Mouse (Mus musculus) kidney, postnatal 0 days (tissue): ENCODE measurements around the gene Itgb2. TPM values are rescaled to one million over a fixed set of nuclear protein-coding genes. Genes with fewer than 3 reads are reported as not detected.

ENCODE experiments used
- ATAC-seq: fragments of 200-750 bp; cut with Nextera tagmentation; replicated peaks from 2 replicates; pipeline ENCODE4 v1.8.0; 2017; ENCODE audit warnings: low read depth, moderate number of reproducible peaks, moderate TSS enrichment, moderate library complexity; ENCODE audit not compliant: low FRiP score
- DNase-seq: peaks from one replicate; pipeline ENCODE4 v3.0.0-alpha.2; 2016; ENCODE audit warnings: low spot score
- H3K27ac ChIP-seq: fragments of 300-500 bp; sonication (generic); 2 replicates; pipeline ENCODE4 v1.5.1; 2014; ENCODE audit warnings: mild to moderate bottlenecking
- H3K27me3 ChIP-seq: fragments of 300-500 bp; sonication (generic); 2 replicates; pipeline ENCODE4 v1.6.1; 2014; ENCODE audit warnings: low read length, mixed read lengths; ENCODE audit not compliant: insufficient read depth
- H3K36me3 ChIP-seq: fragments of 300-500 bp; sonication (generic); 2 replicates; pipeline ENCODE4 v1.6.1; 2014; ENCODE audit warnings: low read length, mixed read lengths; ENCODE audit not compliant: insufficient read depth
- H3K4me1 ChIP-seq: fragments of 300-500 bp; sonication (generic); replicated peaks from 2 replicates; pipeline ENCODE4 v1.6.1; 2014; ENCODE audit warnings: antibody characterized with exemption, low read length, mixed read lengths; ENCODE audit not compliant: insufficient read depth
- H3K4me2 ChIP-seq: fragments of 300-500 bp; sonication (generic); 2 replicates; pipeline ENCODE4 v1.6.1; 2014; ENCODE audit warnings: mild to moderate bottlenecking, low read length, moderate library complexity, mixed read lengths
- H3K4me3 ChIP-seq: fragments of 300-500 bp; sonication (generic); replicated peaks from 2 replicates; pipeline ENCODE4 v1.5.1; 2014; ENCODE audit warnings: low read depth, low read length
- H3K9ac ChIP-seq: fragments of 300-500 bp; sonication (generic); 2 replicates; pipeline ENCODE4 v1.6.1; 2014; ENCODE audit warnings: low read depth, low read length
- H3K9me3 ChIP-seq: fragments of 300-500 bp; sonication (generic); replicated peaks from 2 replicates; pipeline ENCODE4 v1.6.1; 2016; ENCODE audit warnings: low read length, inconsistent platforms, mixed read lengths
- CTCF ChIP-seq: IDR thresholded peaks from 2 replicates; pipeline ENCODE4 v1.5.1; 2016; ENCODE audit warnings: antibody characterized with exemption, low read depth, mild to moderate bottlenecking, moderate library complexity
- WGBS: fragments of 180-500 bp; shearing (Covaris S2); extraction: QIAGEN DNeasy Blood & Tissue Kit; methylation state at CpG from one replicate; pipeline ENCODE4 v1.1.7; 2014; 5-methylcytosine and 5-hydroxymethylcytosine counted together
- polyA plus RNA-seq: library from polyadenylated mRNA; unstranded; fragments of >200 nt; fragmentation: Nextera tagmentation; extraction: Ambion mirVana; gene quantifications from 2 replicates; pipeline ENCODE4 v1.2.1, GENCODE M21; 2015

The Itgb2 gene
- polyA plus RNA-seq, 1 experiment from 2014 or later, result 1.4 TPM

DNA sequence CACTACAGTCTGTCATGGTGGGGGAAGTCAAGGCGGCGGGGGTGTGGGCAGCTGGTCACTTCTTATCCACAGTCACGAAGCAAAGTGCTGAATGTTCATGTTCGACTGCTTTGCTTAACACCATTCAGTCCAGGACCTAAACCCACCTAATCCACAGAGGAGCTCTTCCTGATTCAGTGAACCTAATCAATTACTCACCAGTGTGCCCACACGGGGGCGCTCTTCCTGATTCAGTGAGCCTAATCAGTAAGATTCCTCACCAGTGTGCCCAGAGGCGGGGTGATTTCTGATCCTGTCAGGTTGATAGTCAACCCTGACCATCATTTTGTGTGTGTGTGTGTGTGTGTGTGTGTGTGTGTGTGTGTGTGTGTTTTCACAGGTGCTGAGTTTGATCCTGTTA lies 13.2 kb downstream of the Itgb2 start:
- no peaks in the 10 kb centered on the region for H3K9me3 ChIP-seq
- no peaks in the 10 kb centered on the region for H3K27me3 ChIP-seq
- peak; percentile 62 for TF ChIP-seq CTCF
- H3K4me1 ChIP-seq, result no peaks in the 10 kb centered on the region
- 46% methylated on average over 7 of the region's 7 CpGs for WGBS
- DNase-seq (peak; percentile 27), ATAC-seq (no peak)
- no peak overlapping the region for H3K9ac ChIP-seq
- H3K27ac ChIP-seq, result no peak overlapping the region
- no peak overlapping the region for H3K4me2 ChIP-seq
- no peak overlapping the region for H3K4me3 ChIP-seq
- H3K36me3 ChIP-seq, result no peaks in the 10 kb centered on the region

DNA sequence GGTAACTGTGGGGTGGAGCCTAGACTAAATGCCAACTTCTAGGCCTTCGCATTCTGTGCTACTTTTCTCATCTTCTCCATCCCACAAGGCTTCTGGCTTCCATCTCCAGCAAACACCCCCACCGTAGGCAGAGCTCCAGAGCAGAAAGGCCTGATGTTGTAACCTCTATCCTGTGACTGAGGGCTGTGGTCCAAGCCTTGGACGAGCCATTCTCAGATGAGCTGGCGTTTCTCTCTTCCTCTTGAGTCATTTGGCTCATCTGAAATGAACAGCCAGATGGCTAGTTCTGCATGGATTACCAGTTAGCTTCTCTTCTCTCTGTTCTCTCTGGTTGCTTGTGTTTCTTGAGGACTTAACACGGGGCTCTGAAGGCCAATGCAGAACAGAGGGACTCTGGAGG lies 14.9 kb downstream of the Itgb2 start:
- no peak overlapping the region for H3K4me3 ChIP-seq
- H3K36me3 ChIP-seq, result no peaks in the 10 kb centered on the region
- H3K27ac ChIP-seq, result no peak overlapping the region
- no peak overlapping the region for H3K9ac ChIP-seq
- H3K4me2 ChIP-seq, result no peak overlapping the region
- ATAC-seq (no peak), DNase-seq (no peak)
- no peaks in the 10 kb centered on the region for H3K9me3 ChIP-seq
- no peaks in the 10 kb centered on the region for H3K27me3 ChIP-seq
- TF ChIP-seq CTCF, result no peak
- no peaks in the 10 kb centered on the region for H3K4me1 ChIP-seq
- 75% methylated on average over 5 of the region's 5 CpGs for WGBS

DNA sequence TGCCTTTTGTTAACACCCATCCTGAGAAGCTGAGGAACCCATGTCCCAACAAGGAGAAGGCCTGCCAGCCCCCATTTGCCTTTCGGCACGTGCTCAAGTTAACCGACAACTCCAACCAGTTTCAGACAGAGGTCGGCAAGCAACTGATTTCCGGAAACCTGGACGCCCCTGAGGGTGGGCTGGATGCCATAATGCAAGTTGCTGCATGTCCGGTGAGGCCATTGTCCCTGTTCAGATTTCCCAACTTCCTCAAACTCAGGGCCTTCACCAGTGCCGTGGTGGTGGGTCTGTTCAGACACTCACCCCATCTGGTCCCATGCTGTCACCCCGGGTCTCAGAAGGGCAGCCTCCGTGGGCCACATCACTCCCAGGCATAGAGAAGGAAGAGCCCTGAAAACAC lies 18.5 kb downstream of the Itgb2 start:
- Histone ChIP-seq H3K4me1 (no peaks in the 10 kb centered on the region), H3K9ac (no peak overlapping the region), H3K27me3 (no peaks in the 10 kb centered on the region), H3K9me3 (no peaks in the 10 kb centered on the region), H3K36me3 (no peaks in the 10 kb centered on the region), H3K4me3 (no peak overlapping the region), H3K27ac (no peak overlapping the region), H3K4me2 (no peak overlapping the region)
- DNase-seq (no peak), ATAC-seq (no peak)
- TF ChIP-seq CTCF, result no peak
- WGBS, result 82% methylated on average over 10 of the region's 10 CpGs

DNA sequence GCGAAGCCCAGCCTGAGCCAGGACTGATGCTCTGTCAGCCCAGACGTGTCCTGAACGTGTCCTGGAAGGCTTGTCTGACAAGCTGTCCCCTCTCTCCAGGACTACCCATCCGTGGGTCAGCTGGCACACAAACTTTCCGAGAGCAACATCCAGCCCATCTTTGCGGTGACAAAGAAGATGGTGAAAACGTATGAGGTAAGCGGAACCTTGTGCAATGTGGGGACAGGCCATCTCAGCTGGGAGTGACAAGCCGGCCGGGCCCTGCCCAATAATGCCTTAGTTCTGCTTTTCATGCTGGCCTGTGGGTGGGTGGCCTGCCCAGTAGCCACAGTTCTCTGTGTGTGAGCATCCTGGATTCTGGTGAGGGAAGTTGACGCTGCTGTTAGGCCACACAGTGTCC lies 20.8 kb downstream of the Itgb2 start:
- no peak overlapping the region for H3K9ac ChIP-seq
- 83% methylated on average over 11 of the region's 11 CpGs for WGBS
- H3K27ac ChIP-seq, result no peak overlapping the region
- no peaks in the 10 kb centered on the region for H3K9me3 ChIP-seq
- no peak for TF ChIP-seq CTCF
- no peaks in the 10 kb centered on the region for H3K4me1 ChIP-seq
- H3K4me2 ChIP-seq, result no peak overlapping the region
- DNase-seq (no peak), ATAC-seq (no peak)
- H3K36me3 ChIP-seq, result no peaks in the 10 kb centered on the region
- H3K4me3 ChIP-seq, result no peak overlapping the region
- no peaks in the 10 kb centered on the region for H3K27me3 ChIP-seq

DNA sequence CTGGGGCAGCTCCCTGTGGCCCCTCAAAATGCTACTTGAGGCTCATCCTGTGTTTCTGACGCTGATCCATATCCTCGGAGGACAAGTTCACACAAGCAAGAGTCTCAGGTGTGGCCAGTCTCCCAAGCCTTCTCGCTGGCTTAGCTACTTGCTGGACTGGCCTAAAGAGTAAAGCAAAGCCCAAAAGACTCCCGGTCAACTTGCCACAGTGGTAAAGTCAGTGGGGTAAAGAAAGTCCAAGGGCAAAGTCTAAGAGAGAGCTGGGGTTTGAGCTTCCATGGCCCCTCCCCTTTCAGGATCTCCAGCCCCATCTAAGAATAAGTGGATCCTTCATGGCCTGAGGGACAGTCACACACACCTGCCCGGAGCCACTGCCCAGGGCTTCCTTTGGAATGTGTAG lies 22.1 kb downstream of the Itgb2 start:
- no peak for DNase-seq

DNA sequence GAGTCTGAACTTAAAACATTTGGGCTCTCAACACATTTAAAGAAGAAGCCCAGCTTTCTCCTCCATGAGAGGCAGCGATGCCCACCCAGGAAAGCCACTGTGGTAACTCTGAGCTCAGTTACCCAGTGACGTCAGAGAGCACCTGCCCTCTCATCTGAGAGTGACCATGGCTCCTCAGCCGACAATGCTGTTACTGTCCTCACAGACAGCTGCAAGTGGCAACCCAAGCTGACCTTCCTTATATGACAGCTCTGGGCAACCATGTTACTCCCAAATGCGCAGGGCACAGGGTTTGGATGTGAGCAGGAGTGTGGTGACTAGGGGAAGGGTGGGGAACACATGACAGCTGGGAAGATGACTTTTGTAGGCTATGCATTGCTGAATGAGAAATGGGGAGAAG lies 23.2 kb downstream of the Itgb2 start:
- Histone ChIP-seq H3K4me2 (no peak overlapping the region), H3K27me3 (no peaks in the 10 kb centered on the region), H3K4me1 (no peaks in the 10 kb centered on the region), H3K36me3 (no peaks in the 10 kb centered on the region), H3K9me3 (no peaks in the 10 kb centered on the region), H3K9ac (no peak overlapping the region), H3K4me3 (no peak overlapping the region), H3K27ac (no peak overlapping the region)
- ATAC-seq (no peak), DNase-seq (no peak)
- no peak for TF ChIP-seq CTCF
- WGBS, result 80% methylated on average over 4 of the region's 4 CpGs

More for the DNA sequence above, 22.1 kb downstream of the Itgb2 start:
- Histone ChIP-seq H3K4me1 (no peaks in the 10 kb centered on the region), H3K4me2 (no peak overlapping the region), H3K9ac (no peak overlapping the region), H3K9me3 (no peaks in the 10 kb centered on the region), H3K36me3 (no peaks in the 10 kb centered on the region), H3K27ac (no peak overlapping the region), H3K4me3 (no peak overlapping the region), H3K27me3 (no peaks in the 10 kb centered on the region)
- WGBS, result 79% methylated on average over 5 of the region's 5 CpGs
- ATAC-seq, result no peak
- no peak for TF ChIP-seq CTCF

DNA sequence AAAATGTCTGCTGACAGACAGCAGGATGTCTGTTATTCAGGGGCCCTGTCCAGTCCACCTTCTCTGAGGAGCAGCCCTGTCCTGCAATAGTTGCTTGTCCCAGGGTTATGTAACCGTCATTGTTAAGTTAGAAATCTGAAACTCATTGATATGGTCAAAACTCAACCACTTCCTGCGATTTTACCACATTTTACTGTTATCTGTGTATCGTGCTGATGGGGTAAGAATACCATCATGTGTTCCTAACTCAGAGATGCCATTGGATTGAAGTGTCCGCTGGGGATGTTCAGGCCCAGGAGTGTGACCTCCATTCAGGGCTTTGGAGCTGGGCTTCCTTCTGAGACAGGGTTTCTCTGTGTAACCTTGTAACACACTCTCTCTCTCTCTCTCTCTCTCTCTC lies 24.9 kb downstream of the Itgb2 start:
- Histone ChIP-seq H3K4me3 (no peak overlapping the region), H3K4me1 (no peaks in the 10 kb centered on the region), H3K36me3 (no peaks in the 10 kb centered on the region), H3K9me3 (no peaks in the 10 kb centered on the region), H3K9ac (no peak overlapping the region), H3K27me3 (no peaks in the 10 kb centered on the region), H3K4me2 (no peak overlapping the region), H3K27ac (no peak overlapping the region)
- TF ChIP-seq CTCF, result no peak
- DNase-seq (no peak), ATAC-seq (no peak)
- WGBS, result 90% methylated on average over 4 of the region's 4 CpGs
